Mouse (Mus musculus) limb, embryonic 14.5 days (tissue): Measurements from ENCODE around the gene Jak3. TPM values are rescaled to one million over a fixed set of nuclear protein-coding genes. Genes with fewer than 3 reads are reported as not detected.

Experiments
- ATAC-seq: fragments of 200-750 bp; cut with Nextera tagmentation; 2 replicates; pipeline ENCODE4 v1.8.0; 2017; ENCODE audit warnings: low read depth, moderate number of reproducible peaks, moderate TSS enrichment; ENCODE audit not compliant: low FRiP score
- DNase-seq: peaks from one replicate; pipeline ENCODE4 v3.0.0-alpha.2; 2015; ENCODE audit warnings: low spot score
- H3K27ac ChIP-seq: fragments of 300-500 bp; sonication (generic); replicated peaks from 2 replicates; pipeline ENCODE4 v1.5.1; 2014; ENCODE audit warnings: low read depth, mild to moderate bottlenecking, low read length, moderate library complexity, mixed read lengths
- H3K27me3 ChIP-seq: fragments of 300-500 bp; sonication (generic); 2 replicates; pipeline ENCODE4 v1.6.1; 2014; ENCODE audit warnings: low read length, mixed read lengths; ENCODE audit not compliant: control insufficient read depth, insufficient read depth
- H3K36me3 ChIP-seq: fragments of 300-500 bp; sonication (generic); 2 replicates; pipeline ENCODE4 v1.6.1; 2014; ENCODE audit warnings: mild to moderate bottlenecking, low read length, moderate library complexity, mixed read lengths; ENCODE audit not compliant: control insufficient read depth, insufficient read depth
- H3K4me1 ChIP-seq: fragments of 300-500 bp; sonication (generic); 2 replicates; pipeline ENCODE4 v1.6.1; 2014; ENCODE audit warnings: antibody characterized with exemption, low read length, mixed read lengths; ENCODE audit not compliant: control insufficient read depth, insufficient read depth
- H3K4me2 ChIP-seq: fragments of 300-500 bp; sonication (generic); replicated peaks from 2 replicates; pipeline ENCODE4 v1.6.1; 2014; ENCODE audit warnings: low read depth, mild to moderate bottlenecking, low read length, moderate library complexity; ENCODE audit not compliant: severe bottlenecking
- H3K4me3 ChIP-seq: fragments of 300-500 bp; sonication (generic); replicated peaks from 2 replicates; pipeline ENCODE4 v1.5.1; 2014; ENCODE audit warnings: low read length
- H3K9ac ChIP-seq: fragments of 300-500 bp; sonication (generic); 2 replicates; pipeline ENCODE4 v1.6.1; 2014; ENCODE audit warnings: mild to moderate bottlenecking, low read depth, low read length, moderate library complexity; ENCODE audit not compliant: severe bottlenecking
- H3K9me3 ChIP-seq: fragments of 300-500 bp; sonication (generic); 2 replicates; pipeline ENCODE4 v1.6.1; 2016; ENCODE audit warnings: low read length; ENCODE audit not compliant: control insufficient read depth
- POLR2A ChIP-seq: fragments of 200-500 bp; IDR thresholded peaks from 2 replicates; pipeline ENCODE4 v1.8.0; 2012; ENCODE audit warnings: inconsistent platforms, mild to moderate bottlenecking, moderate library complexity, borderline replicate concordance; ENCODE audit not compliant: insufficient read depth, insufficient read length; ENCODE audit errors: extremely low read depth
- WGBS: fragments of 180-500 bp; shearing (Covaris S2); extraction: QIAGEN DNeasy Blood & Tissue Kit; methylation state at CpG from one replicate; pipeline ENCODE4 v1.1.7; 2014; 5-methylcytosine and 5-hydroxymethylcytosine counted together
- polyA plus RNA-seq, 2 experiments: library from polyadenylated mRNA; depleted of rRNA in 1 of 2; stranded (reverse) in 1 of 2; unstranded in 1 of 2; fragments of >200 nt; fragmentation: Nextera tagmentation in 1 of 2; extraction: Ambion mirVana in 1 of 2; gene quantifications; 2 replicates each; pipeline versions ENCODE4 v1.2.1 to v1.2.3; 2012 to 2014

The Jak3 gene
- polyA plus RNA-seq (2012; rRNA removed) (8.0 and 11.1 TPM in 2 replicates), polyA plus RNA-seq (2014; fragmentation: Nextera tagmentation; extraction: Ambion mirVana) (5.2 and 5.3 TPM in 2 replicates)

DNA sequence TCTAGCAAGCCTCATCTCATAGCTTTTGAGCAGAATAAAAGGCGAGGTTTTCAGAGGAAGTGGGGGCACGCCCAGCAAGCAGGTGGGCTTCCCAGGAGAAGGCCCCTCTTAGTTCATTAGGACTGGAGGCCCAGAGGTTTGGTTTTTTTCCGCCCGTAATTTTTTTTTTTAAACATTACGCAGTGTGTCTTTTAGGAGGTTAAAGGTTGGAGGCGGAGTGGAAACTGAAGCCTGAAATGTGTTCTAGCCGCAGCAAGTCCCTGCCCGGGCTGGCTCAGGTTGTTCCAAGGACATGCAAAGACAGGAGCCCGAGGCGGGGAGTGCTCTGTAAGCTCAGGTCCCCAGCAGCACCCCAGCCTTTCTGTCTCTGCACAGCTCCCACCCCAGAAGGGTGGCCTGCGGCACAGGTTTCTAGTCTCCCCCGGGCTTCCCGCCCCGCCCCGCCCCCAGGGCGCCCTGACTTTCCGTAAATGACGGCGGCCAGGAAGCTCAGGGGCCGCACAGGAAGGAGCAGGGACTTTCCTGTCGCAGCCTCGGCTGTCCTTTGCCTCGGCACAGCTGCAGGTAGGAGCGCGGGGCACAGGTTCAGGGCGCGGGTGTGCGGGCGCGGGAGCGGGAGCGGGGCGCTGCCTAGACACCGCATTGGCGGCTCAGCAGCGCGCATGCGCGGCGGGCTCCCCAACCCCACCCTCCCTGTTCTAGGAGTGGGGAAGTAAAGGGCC, at the start of gene Jak3:
Gene Jak3 (plus strand): TSS at position 277 of the 722 bp plus-strand sequence.
- peaks cover 50% of the 10 kb centered on the region for H3K27me3 ChIP-seq
- 3% methylated on average over 25 of the region's 40 CpGs for WGBS
- H3K9ac ChIP-seq, result peak within 1 kb of the TSS; percentile 60
- ATAC-seq, result peak; percentile 39; the same call in 1 of the 2 replicates
- H3K4me3 ChIP-seq, result peak within 1 kb of the TSS; percentile 62
- H3K4me1 ChIP-seq, result peaks cover 8% of the 10 kb centered on the region
- 0 out of 2 replicates have a peak within 1 kb of the TSS, but pooled peaks have one; percentile 38 for H3K27ac ChIP-seq
- no peaks in the 10 kb centered on the region for H3K36me3 ChIP-seq
- H3K9me3 ChIP-seq, result no peaks in the 10 kb centered on the region
- no peak for TF ChIP-seq POLR2A
- peak within 1 kb of the TSS; percentile 92 for H3K4me2 ChIP-seq
- peak; percentile 78 for DNase-seq

DNA sequence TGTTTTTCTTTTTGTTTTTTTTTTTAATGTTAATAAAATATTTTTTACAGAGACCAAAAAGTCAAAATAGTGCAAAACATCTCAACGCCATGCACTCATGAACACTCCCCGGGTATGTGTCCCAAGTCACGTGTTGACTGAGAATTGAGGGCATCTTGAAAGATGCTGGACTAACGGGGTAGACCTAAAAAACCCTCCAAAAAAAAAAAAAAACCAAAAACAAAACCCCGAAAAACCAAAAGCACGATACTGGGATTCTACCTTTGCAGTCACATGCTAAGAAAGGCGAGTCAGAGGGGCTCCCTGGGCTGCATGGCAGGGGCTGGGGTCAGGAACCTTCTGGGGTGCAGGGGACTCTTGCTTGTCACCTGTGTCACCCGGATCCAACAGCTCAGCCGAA, 49.3 kb upstream of the Jak3 start:
- H3K9me3 ChIP-seq, result peaks cover 16% of the 10 kb centered on the region
- H3K27me3 ChIP-seq, result peaks cover 5% of the 10 kb centered on the region; the same call in 1 of the 2 replicates
- peaks cover 47% of the 10 kb centered on the region for H3K36me3 ChIP-seq
- TF ChIP-seq POLR2A, result no peak
- H3K27ac ChIP-seq, result no peak overlapping the region
- H3K9ac ChIP-seq, result no peak overlapping the region
- DNase-seq (no peak), ATAC-seq (no peak)
- H3K4me3 ChIP-seq, result no peak overlapping the region
- no peak overlapping the region for H3K4me2 ChIP-seq
- peaks cover 18% of the 10 kb centered on the region for H3K4me1 ChIP-seq
- WGBS, result 82% methylated on average over 9 of the region's 9 CpGs

DNA sequence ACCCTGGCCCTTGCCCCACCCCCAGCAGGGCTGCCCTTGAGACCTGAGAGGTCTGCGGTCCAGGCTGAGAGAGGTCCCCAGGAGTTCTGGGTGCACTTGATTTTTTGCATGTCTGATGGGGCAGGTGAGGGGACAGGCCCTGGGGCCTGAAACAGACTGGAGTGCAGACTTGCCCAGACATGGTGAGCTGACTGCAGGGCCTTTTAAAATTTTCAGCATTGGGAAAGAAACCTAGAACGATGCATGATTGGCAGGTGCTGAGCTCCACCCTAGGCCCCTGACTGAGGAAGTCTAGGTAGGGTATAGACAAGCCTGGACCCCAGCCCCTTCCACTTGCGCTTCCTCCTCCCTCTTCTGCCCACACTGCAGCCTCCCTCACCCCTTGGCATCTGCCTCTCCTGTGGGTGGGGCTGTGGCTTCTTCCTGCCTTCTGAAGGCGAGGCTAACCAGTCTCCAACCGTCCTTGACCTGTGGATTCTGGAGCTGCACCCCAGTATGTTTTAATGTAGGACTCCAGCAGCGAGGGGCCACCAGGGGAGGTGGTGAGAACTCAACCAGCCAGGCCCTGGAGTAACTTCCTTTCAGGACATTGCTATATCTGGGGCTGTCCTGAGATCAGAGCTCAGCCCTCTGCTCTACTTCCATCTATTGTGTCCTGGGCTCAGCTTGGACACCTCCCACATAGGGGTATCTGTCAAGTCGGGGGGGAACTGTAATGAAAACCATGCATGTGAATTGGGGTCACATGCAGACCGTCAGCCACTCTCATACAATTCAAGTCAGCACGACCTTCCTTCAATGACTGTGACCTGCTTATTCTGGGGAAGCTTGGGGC, 48.6 kb upstream of the Jak3 start:
- Histone ChIP-seq H3K27ac (0 out of 2 replicates have a peak overlapping the region, but pooled peaks have one; percentile 61), H3K4me2 (no peak overlapping the region), H3K4me3 (no peak overlapping the region), H3K9ac (no peak overlapping the region), H3K36me3 (peaks cover 40% of the 10 kb centered on the region), H3K27me3 (peaks cover 5% of the 10 kb centered on the region; the same call in 1 of the 2 replicates), H3K9me3 (peaks cover 8% of the 10 kb centered on the region), H3K4me1 (peaks cover 18% of the 10 kb centered on the region)
- DNase-seq (peak; percentile 32), ATAC-seq (no peak)
- TF ChIP-seq POLR2A, result no peak
- 41% methylated on average over 9 of the region's 9 CpGs for WGBS

DNA sequence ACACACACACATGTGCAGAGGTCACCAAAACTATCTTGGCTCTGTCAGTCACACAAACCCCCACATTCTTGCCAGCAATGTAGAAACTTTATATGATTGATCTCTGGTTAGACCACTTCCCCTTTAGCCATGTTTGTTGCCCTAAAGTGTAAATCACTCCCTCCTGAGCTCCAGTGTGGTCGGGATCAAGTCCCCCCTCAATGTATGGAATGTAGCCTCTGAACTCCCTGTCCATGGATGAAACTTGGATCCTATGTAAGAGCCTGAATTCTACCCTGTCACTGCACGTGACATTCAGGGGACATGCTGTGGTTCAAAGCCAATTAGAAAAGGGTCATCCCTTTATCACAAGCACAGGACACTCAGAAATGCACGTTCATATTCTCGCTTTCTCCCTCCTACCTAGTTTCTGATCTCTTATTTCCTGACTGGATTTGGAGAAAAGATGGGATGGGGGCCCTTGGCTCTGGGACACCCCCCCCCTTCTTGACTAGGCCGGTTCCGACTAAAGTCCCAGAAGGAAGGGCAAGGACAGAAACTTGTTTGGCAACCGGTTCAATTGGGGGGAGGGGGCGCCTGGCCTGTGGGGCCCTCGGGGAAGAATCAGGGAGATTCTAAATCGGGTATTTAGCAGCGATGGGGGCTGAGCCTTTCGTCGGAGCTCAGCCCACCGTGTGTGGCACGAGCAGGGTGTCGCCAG, 47.5 kb upstream of the Jak3 start:
- Histone ChIP-seq H3K9me3 (no peaks in the 10 kb centered on the region), H3K27ac (peak overlapping the region; percentile 61; the same call in 1 of the 2 replicates), H3K4me1 (peaks cover 18% of the 10 kb centered on the region), H3K27me3 (peaks cover 5% of the 10 kb centered on the region; the same call in 1 of the 2 replicates), H3K36me3 (peaks cover 29% of the 10 kb centered on the region), H3K9ac (peak overlapping the region; percentile 64), H3K4me2 (peak overlapping the region; percentile 97), H3K4me3 (peak overlapping the region; percentile 55)
- peak; percentile 9 for DNase-seq
- TF ChIP-seq POLR2A, result no peak
- no peak for ATAC-seq
- WGBS, result 8% methylated on average over 16 of the region's 16 CpGs
